Mouse (Mus musculus): ENCODE measurements around the gene Rbm42. TPM values are rescaled to one million over a fixed set of nuclear protein-coding genes. Genes with fewer than 3 reads are reported as not detected.

Rbm42 gene
- polyA plus RNA-seq, 1 experiment from 2014 or later: 125 TPM

GRCm38 (mm10) chr7:30612654-30613402 lies 37.3 kb downstream of the Rbm42 start, which contains the start of gene Upk1a:
Upk1a (minus strand) TSS chr7:30612847.
- no peak within 1 kb of the TSS for H3K9ac ChIP-seq (ENCODE audit: low read length)
- ATAC-seq (ENCODE audit: insufficient number of reproducible peaks, low FRiP score, low TSS enrichment, low read depth): no peak
- WGBS: 47% methylated on average over 8 of the region's 8 CpGs

GRCm38 (mm10) chr7:30610043-30610442 lies 40.1 kb downstream of the Rbm42 start:
- Histone ChIP-seq H3K27ac (replicated peaks; ENCODE audit: low read depth, low read length) (no peak overlapping the region), H3K4me2 (ENCODE audit: low read depth, severe bottlenecking) (no peak overlapping the region), H3K4me1 (ENCODE audit: control insufficient read depth, insufficient read depth, low read length) (no peaks in the 10 kb centered on the region), H3K9me3 (ENCODE audit: control insufficient read depth, low read length) (no peaks in the 10 kb centered on the region), H3K27me3 (ENCODE audit: control insufficient read depth, insufficient read depth, low read length) (no peaks in the 10 kb centered on the region), H3K36me3 (ENCODE audit: control insufficient read depth, insufficient read depth, low read length) (no peaks in the 10 kb centered on the region), H3K9ac (ENCODE audit: low read length) (no peak overlapping the region), H3K4me3 (ENCODE audit: low read depth, low read length) (no peak overlapping the region)
- ATAC-seq (ENCODE audit: insufficient number of reproducible peaks, low FRiP score, low TSS enrichment, low read depth) (no peak), DNase-seq (ENCODE audit: low spot score) (no peak)
- WGBS: 54% methylated on average over 7 of the region's 7 CpGs

More at GRCm38 (mm10) chr7:30612654-30613402, 37.3 kb downstream of the Rbm42 start, which contains the start of gene Upk1a:
- no peaks in the 10 kb centered on the region for H3K9me3 ChIP-seq (ENCODE audit: control insufficient read depth, low read length)
- H3K27me3 ChIP-seq (ENCODE audit: control insufficient read depth, insufficient read depth, low read length): no peaks in the 10 kb centered on the region
- H3K4me3 ChIP-seq (ENCODE audit: low read depth, low read length): no peak within 1 kb of the TSS
- no peak within 1 kb of the TSS for H3K27ac ChIP-seq (replicated peaks; ENCODE audit: low read depth, low read length)
- DNase-seq (ENCODE audit: low spot score): no peak
- H3K4me1 ChIP-seq (ENCODE audit: control insufficient read depth, insufficient read depth, low read length): no peaks in the 10 kb centered on the region
- H3K4me2 ChIP-seq (ENCODE audit: low read depth, severe bottlenecking): no peak within 1 kb of the TSS
- peaks cover 4% of the 10 kb centered on the region; the same call in 1 of the 2 replicates for H3K36me3 ChIP-seq (ENCODE audit: control insufficient read depth, insufficient read depth, low read length)

GRCm38 (mm10) chr7:30608476-30608875 lies 41.6 kb downstream of the Rbm42 start:
- H3K27me3 ChIP-seq (ENCODE audit: control insufficient read depth, insufficient read depth, low read length): no peaks in the 10 kb centered on the region
- H3K4me3 ChIP-seq (ENCODE audit: low read depth, low read length): no peak overlapping the region
- H3K9me3 ChIP-seq (ENCODE audit: control insufficient read depth, low read length): no peaks in the 10 kb centered on the region
- ATAC-seq (ENCODE audit: insufficient number of reproducible peaks, low FRiP score, low TSS enrichment, low read depth) (no peak), DNase-seq (ENCODE audit: low spot score) (no peak)
- H3K4me2 ChIP-seq (ENCODE audit: low read depth, severe bottlenecking): no peak overlapping the region
- H3K9ac ChIP-seq (ENCODE audit: low read length): no peak overlapping the region
- no peaks in the 10 kb centered on the region for H3K4me1 ChIP-seq (ENCODE audit: control insufficient read depth, insufficient read depth, low read length)
- no peak overlapping the region for H3K27ac ChIP-seq (replicated peaks; ENCODE audit: low read depth, low read length)
- no peaks in the 10 kb centered on the region for H3K36me3 ChIP-seq (ENCODE audit: control insufficient read depth, insufficient read depth, low read length)
- WGBS: 51% methylated on average over 16 of the region's 16 CpGs

- no peaks in the 10 kb centered on the region for H3K4me1 ChIP-seq (ENCODE audit: control insufficient read depth, insufficient read depth, low read length)
- no peak overlapping the region for H3K4me2 ChIP-seq (ENCODE audit: low read depth, severe bottlenecking)
- no peak overlapping the region for H3K27ac ChIP-seq (replicated peaks; ENCODE audit: low read depth, low read length)
- peak; percentile 68 for DNase-seq (ENCODE audit: low spot score)
- H3K36me3 ChIP-seq (ENCODE audit: control insufficient read depth, insufficient read depth, low read length): no peaks in the 10 kb centered on the region
- WGBS: 33% methylated on average over 8 of the region's 8 CpGs
- ATAC-seq (ENCODE audit: insufficient number of reproducible peaks, low FRiP score, low TSS enrichment, low read depth): no peak
- H3K9ac ChIP-seq (ENCODE audit: low read length): no peak overlapping the region
- no peak overlapping the region for H3K4me3 ChIP-seq (ENCODE audit: low read depth, low read length)
- H3K9me3 ChIP-seq (ENCODE audit: control insufficient read depth, low read length): no peaks in the 10 kb centered on the region
- H3K27me3 ChIP-seq (ENCODE audit: control insufficient read depth, insufficient read depth, low read length): no peaks in the 10 kb centered on the region
These were observed 42.3 kb downstream of the Rbm42 start for GRCm38 (mm10) chr7:30607706-30608309.

- Histone ChIP-seq H3K4me2 (ENCODE audit: low read depth, severe bottlenecking) (no peak overlapping the region), H3K9ac (ENCODE audit: low read length) (no peak overlapping the region), H3K36me3 (ENCODE audit: control insufficient read depth, insufficient read depth, low read length) (no peaks in the 10 kb centered on the region), H3K27me3 (ENCODE audit: control insufficient read depth, insufficient read depth, low read length) (no peaks in the 10 kb centered on the region), H3K9me3 (ENCODE audit: control insufficient read depth, low read length) (no peaks in the 10 kb centered on the region), H3K4me1 (ENCODE audit: control insufficient read depth, insufficient read depth, low read length) (no peaks in the 10 kb centered on the region), H3K4me3 (ENCODE audit: low read depth, low read length) (no peak overlapping the region), H3K27ac (replicated peaks; ENCODE audit: low read depth, low read length) (no peak overlapping the region)
- ATAC-seq (ENCODE audit: insufficient number of reproducible peaks, low FRiP score, low TSS enrichment, low read depth) (no peak), DNase-seq (ENCODE audit: low spot score) (no peak)
- 93% methylated on average over 8 of the region's 8 CpGs for WGBS
These were observed 45.2 kb downstream of the Rbm42 start for GRCm38 (mm10) chr7:30604944-30605343.

- DNase-seq (ENCODE audit: low spot score) (no peak), ATAC-seq (ENCODE audit: insufficient number of reproducible peaks, low FRiP score, low TSS enrichment, low read depth) (no peak)
- Histone ChIP-seq H3K9ac (ENCODE audit: low read length) (no peak overlapping the region), H3K4me1 (ENCODE audit: control insufficient read depth, insufficient read depth, low read length) (no peaks in the 10 kb centered on the region), H3K27me3 (ENCODE audit: control insufficient read depth, insufficient read depth, low read length) (no peaks in the 10 kb centered on the region), H3K4me2 (ENCODE audit: low read depth, severe bottlenecking) (no peak overlapping the region), H3K27ac (replicated peaks; ENCODE audit: low read depth, low read length) (no peak overlapping the region), H3K4me3 (ENCODE audit: low read depth, low read length) (no peak overlapping the region), H3K36me3 (ENCODE audit: control insufficient read depth, insufficient read depth, low read length) (no peaks in the 10 kb centered on the region), H3K9me3 (ENCODE audit: control insufficient read depth, low read length) (no peaks in the 10 kb centered on the region)
- WGBS: 54% methylated on average over 8 of the region's 8 CpGs
These were observed 45.7 kb downstream of the Rbm42 start for GRCm38 (mm10) chr7:30604424-30604823.

- Histone ChIP-seq H3K9ac (ENCODE audit: low read length) (no peak overlapping the region), H3K27ac (replicated peaks; ENCODE audit: low read depth, low read length) (no peak overlapping the region), H3K4me3 (ENCODE audit: low read depth, low read length) (no peak overlapping the region), H3K36me3 (ENCODE audit: control insufficient read depth, insufficient read depth, low read length) (no peaks in the 10 kb centered on the region), H3K9me3 (ENCODE audit: control insufficient read depth, low read length) (no peaks in the 10 kb centered on the region), H3K4me2 (ENCODE audit: low read depth, severe bottlenecking) (no peak overlapping the region), H3K27me3 (ENCODE audit: control insufficient read depth, insufficient read depth, low read length) (no peaks in the 10 kb centered on the region), H3K4me1 (ENCODE audit: control insufficient read depth, insufficient read depth, low read length) (no peaks in the 10 kb centered on the region)
- ATAC-seq (ENCODE audit: insufficient number of reproducible peaks, low FRiP score, low TSS enrichment, low read depth) (no peak), DNase-seq (ENCODE audit: low spot score) (no peak)
- WGBS: 53% methylated on average over 3 of the region's 3 CpGs
These were observed 47.5 kb downstream of the Rbm42 start for GRCm38 (mm10) chr7:30602583-30602982.

GRCm38 (mm10) chr7:30600651-30601050 lies 49.5 kb downstream of the Rbm42 start:
- no peaks in the 10 kb centered on the region for H3K27me3 ChIP-seq (ENCODE audit: control insufficient read depth, insufficient read depth, low read length)
- H3K36me3 ChIP-seq (ENCODE audit: control insufficient read depth, insufficient read depth, low read length): no peaks in the 10 kb centered on the region
- 76% methylated on average over 7 of the region's 7 CpGs for WGBS
- ATAC-seq (ENCODE audit: insufficient number of reproducible peaks, low FRiP score, low TSS enrichment, low read depth) (no peak), DNase-seq (ENCODE audit: low spot score) (no peak)
- H3K27ac ChIP-seq (replicated peaks; ENCODE audit: low read depth, low read length): no peak overlapping the region
- H3K4me1 ChIP-seq (ENCODE audit: control insufficient read depth, insufficient read depth, low read length): no peaks in the 10 kb centered on the region
- no peaks in the 10 kb centered on the region for H3K9me3 ChIP-seq (ENCODE audit: control insufficient read depth, low read length)
- H3K4me3 ChIP-seq (ENCODE audit: low read depth, low read length): no peak overlapping the region
- no peak overlapping the region for H3K4me2 ChIP-seq (ENCODE audit: low read depth, severe bottlenecking)
- H3K9ac ChIP-seq (ENCODE audit: low read length): no peak overlapping the region

Data from limb, embryonic 11.5 days (tissue).